Mouse (Mus musculus): ENCODE data around the gene Gm19935.

The Gm19935 gene

DNA sequence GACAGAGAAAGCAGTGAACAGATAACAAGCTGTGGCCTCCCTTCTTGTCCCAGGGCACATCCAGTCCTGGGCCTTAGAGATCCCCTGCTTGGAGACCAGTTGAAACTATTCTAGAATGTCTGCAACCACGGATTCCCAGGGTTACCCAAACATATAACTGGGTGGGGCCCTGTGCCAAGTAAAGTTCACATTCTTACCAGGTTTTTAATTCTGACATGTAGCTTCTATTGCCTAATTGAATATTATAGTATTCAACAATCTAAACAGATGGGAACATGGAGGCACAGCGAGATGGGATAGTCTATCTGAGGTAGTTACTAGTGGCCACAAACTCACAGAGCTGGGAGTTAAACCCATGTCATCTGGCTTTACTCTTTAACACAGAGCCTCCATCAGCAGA lies at the start of gene Gm19935:
Gene Gm19935, minus strand, starts transcription at position 101 of the 400 bp plus-strand sequence.
- DNase-seq (ENCODE audit: low spot score): no peak

DNA sequence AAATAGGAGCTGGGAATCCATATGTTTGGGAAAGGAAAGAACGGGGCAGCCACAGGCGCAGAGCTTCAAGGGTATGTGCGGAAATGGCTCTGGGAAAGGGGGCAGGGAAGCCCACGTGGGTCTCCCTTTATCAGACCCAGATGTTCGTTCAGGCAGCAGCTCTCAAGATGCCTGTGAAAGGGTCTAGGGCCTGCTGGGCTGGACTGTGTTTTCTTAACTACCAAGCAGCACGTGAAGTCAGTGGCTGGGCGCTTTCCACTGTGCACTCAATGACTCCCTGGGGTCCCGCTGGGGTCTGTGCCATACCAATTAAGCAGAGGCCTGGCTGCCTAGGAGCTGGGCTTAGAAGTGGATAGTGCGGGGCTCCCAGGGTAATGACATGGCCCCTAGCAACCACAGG lies 44.8 kb upstream of the Gm19935 start:
- DNase-seq (ENCODE audit: low spot score): no peak

GRCm38 (mm10) chr8:90861266-90861944 lies 44.2 kb upstream of the Gm19935 start:
- no peak for DNase-seq (ENCODE audit: low spot score)

DNA sequence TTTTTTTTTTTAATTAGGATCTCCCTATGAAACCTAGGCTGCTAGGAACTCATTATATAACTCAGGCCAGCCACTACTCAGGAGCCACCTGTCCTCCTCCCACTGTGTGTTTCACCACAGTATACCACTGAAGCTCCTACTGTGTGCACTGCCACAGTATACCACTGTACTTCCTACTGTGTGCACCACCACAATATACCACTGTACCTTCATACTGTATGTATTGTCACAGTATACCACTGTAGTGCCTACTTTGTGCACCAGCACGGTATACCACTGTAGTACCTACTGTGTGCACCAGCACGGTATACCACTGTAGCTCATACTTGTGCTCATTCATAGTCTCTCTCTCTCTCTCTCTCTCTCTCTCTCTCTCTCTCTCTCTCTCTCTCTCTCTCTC lies 40.9 kb upstream of the Gm19935 start:
- no peak for DNase-seq (ENCODE audit: low spot score)

- DNase-seq (ENCODE audit: low spot score): no peak
Measured at GRCm38 (mm10) chr8:90856952-90857351, 39.8 kb upstream of the Gm19935 start.

DNA sequence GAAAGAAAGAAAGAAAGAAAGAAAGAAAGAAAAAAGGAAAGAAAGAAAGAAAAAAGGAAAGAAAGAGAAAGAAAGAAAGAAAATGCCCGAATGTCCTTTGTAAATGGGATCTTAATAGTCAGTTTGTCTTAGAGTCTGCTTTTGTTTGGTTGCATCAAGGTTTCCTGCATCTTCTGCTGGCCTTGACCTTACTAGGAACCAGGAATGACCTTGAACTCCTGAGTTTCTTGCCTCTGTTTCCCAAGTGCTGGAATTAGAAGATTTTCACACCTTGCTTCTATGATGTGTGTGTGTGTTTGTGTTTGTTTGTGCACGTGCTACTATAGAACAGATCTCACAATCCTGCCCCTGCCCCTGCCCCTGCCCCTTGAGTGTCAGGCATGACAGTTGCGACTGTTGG lies 39.0 kb upstream of the Gm19935 start:
- no peak for DNase-seq (ENCODE audit: low spot score)

DNA sequence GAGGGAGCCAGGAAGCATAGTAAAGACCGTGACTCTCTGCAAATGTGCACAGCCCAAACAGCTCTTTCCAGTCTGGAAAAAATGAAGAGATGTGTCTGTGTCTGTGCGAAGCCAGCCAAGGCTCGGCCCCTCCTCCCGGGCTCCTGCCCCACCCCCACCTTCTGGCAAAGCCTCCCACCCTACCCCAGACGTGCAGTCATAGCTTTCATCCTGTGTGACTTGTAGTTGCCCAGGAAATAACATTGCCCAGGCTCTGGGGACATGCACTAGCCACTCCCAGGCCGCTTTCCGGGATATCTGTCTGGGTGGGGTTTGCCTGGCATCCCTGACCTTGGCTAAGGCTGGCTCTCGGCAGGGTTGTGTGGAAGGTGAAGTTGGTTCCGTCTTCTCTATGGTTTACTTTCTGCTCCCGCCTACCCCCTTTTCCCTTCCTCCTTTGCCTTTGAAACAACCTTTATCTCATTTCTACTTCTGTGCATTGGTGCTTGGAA lies 37.5 kb upstream of the Gm19935 start:
- DNase-seq (ENCODE audit: low spot score): no peak

DNA sequence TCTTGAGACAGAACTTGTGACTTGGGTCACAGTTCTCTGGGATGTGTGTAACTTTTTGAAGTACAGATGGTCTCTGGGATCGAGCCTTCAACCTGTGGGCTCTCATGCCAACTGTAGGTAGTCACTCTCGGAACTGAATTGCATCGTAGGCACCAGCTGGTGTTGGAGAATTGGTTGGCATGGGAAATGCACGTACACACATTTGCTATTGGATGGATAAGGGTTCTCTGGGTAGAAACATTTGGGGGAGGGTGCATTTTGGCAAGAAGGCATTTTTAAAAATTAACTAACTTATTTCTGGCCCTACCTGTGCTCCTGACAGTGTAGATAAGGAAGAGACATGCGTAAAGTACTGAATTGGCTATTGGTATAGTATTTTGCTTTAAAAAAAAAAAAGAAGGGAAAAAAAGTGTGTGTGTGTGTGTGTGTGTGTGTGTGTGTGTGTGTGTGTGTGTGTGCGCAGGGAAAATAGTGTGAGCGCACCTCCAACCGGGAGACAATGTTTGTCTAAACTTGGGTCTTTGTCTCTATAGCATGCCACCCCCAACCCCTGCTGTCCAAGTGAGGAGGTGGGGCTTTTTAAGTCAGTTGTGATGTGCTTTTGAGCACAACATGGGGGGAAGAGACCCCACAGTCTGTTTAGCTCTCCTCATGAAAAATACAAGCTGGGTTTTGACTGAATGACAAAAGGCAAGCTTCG lies 36.9 kb upstream of the Gm19935 start:
- DNase-seq (ENCODE audit: low spot score): no peak

DNA sequence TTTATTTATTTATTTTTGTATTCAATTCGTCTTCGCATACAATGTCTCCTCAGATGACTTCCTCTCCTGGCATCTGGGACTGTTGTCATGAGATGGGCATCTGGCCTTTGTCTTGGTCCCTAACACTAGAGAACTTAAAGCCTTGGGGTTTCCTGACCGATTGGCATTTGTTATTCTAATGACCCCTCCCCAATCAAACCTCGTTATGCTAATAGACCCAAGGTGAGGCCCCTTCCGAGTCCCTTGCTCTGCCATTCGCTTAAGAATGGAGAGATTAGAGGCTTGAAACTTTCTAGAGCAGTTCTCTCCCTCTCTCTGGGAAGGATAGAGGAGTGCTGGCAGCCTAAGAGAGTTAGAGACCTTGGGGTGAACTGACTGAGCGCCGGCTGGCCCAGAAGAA lies 34.4 kb upstream of the Gm19935 start:
- DNase-seq (ENCODE audit: low spot score): no peak

DNA sequence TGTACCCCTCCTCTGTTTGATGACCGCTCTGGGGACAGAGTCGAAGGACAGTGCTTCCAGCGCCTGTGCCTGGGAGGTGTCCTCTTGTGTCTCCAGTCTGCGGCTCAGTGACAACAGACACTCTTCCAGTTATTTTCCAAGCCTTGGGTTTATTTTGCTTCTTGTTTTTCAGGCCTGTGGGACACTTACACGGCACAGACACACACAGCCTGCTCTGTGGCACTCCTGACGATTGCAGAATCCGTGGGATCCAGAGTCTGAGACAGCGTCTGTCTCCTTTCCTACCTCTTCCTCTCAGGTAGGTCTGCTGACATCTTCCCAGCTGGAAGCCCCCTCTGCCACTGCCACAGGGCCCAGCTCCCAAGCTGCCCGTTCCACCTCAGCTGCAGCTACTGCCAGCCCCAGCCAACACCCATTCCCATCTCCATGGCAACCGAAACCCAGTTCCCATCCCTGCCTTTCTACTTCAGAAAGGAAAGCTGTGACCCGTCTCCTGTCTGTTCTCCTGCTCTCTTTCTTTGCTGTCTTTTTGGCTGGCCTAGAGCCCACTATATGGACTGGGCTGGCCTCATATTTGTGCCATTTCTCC lies 32.4 kb upstream of the Gm19935 start:
- DNase-seq (ENCODE audit: low spot score): no peak

DNA sequence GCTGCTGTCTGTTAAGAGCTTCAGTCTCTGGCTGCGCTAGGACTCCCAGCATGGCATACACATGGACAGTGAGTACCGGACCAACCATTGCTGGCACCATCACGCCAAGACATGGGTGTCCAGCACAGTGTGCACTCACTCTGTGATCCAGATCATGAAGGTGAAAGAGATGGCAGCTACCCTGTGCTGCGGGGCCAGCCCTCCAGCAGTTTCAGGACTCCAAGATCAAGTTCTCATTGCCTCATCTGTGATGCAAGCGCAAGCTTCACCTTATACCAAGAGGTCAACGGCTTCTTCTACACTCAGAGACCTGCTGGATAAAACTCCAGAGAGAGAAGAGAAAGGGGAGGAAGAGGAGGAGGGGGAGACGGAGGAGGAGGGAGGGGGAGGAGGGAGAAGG lies 30.8 kb upstream of the Gm19935 start:
- no peak for DNase-seq (ENCODE audit: low spot score)

DNA sequence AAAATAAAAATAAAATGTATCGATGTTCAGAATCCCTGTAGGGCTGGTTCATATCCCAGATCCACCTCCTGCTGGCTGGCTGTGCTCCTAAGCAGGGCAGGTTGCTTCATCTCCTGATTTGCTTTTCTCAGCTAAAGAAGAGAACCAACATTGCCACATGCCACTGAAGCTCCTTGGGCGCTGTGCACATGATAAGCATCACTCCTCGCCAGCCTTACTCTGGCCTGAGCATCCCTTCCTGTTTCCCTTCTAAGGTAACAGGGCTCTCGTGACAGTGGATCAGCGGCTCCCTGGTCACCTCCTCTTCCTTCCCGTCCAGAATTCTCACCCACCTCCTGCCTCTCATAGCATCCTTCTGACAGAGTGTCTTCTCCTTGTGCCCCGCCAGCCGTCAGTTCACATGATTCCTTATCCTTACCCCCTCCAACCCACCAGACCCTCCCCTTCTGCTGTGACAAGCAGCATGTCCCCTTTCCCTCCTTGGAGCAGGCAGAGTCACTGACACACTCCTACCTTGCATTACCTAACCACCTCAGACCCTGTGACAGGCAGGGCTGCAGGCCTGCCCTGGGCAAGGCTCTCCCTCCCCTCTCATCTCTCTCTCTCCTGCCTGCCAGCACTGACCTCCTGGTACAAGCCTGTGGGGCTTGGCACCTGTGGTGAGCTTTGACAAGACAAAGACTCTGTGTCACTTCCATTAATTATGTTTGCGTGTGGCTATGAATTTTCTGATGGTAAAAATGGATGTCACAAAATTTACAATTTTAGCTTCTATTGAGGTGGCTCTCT lies 27.2 kb upstream of the Gm19935 start:
- no peak for DNase-seq (ENCODE audit: low spot score)

DNA sequence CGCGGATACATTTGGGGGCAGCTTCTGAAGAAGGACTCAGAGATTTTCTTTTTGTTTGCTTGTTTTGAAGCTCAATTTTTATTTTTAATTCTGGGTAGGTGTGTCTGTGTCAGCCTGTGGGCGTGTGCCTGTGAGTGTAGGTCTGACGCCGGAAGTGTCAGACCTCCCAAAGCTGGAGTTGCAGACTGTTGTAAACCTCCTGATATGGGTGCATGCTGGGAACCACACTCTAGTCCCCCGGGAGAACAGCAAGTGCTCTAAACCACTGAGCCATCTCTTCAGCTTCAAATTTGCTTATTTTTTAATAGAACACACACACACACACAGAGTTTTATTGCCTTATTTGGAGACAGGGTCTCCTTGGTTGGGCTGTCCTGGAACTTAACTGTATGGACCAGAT lies 25.9 kb upstream of the Gm19935 start:
- no peak for DNase-seq (ENCODE audit: low spot score)

DNA sequence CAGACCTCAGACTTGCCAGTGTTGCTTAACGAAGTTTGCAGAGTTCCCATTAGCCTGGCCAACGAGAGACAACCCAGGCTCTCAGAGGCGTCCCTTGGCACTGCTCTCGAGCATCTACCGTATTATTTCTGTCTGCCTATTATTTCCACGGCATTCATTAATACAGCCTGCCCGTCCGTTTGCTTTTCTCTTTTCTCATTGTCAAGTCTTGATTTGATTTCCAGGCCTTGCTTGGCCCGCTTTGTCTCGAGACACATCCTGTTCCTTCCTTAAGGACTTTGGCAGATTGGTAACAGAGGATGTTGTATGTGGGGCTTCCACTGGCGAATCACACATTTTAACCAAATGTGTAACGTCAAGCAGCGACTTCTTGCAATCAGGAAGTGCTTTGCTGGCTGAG lies 24.1 kb upstream of the Gm19935 start:
- DNase-seq (ENCODE audit: low spot score): no peak

DNA sequence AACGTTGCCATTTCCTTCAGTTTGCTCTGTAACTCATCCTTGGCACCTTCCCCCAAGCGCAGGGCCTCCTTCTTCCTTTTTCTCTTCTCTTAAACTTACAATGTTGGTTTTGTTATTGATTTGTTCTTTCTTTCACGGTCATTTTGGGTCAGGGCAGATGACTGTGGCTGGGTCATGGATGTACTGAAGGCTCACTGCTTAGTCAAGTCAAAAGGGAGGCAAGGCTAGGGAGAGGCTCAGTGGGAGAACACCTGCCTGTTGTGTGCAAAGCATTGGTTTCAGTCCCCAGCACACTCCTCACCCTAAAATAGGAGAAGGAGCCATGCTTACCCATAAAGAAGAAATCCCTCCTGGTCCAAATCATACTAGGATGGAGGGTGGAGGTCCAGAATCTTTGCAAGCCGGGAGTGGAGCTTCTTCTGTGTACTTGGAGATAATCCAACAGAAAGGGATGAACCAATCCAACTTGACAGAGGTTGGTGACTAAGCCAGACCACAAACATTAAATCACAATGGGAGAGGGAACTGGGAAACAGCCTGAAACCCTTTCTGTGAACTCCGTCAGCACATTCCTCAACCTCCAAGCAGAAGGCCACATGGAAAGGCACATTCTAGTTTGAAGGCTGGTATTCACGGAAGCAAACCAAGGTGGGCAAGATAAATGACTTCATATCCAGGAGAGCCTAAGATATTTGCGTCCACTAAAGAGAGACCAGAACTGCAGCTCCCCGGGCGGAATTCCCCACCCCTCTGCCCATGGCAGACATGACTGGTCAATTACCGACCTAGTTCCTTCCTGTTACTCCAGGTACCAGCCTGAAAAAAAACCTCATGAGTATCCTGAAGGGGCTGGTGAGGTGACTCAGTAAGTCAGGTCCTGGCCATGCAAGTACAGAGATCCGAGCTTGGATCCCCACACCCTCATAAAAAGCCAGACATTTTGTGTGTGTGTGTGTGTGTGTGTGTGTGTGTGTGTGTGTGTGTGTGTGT lies 22.8 kb upstream of the Gm19935 start:
- DNase-seq (ENCODE audit: low spot score): peak; percentile 29

DNA sequence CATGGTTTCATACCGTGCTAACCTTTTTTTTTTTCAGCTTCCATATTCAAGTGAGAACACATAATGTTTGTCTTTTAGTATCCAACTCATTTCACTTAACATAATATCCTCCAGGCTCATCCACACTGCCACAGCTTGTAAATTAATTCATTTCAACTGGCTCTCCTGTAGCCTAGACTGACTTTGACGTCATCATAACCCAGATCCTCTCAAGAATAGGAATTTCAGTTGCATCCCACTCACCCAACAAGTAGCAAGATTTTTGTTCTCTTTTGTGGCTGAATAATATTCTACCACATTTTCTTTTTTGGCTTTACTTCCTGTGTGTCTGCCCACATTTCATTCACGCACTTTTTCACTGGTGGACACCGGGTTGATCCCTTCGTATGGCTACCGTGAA lies 20.2 kb upstream of the Gm19935 start:
- no peak for DNase-seq (ENCODE audit: low spot score)

GRCm38 (mm10) chr8:90834321-90834672 lies 17.1 kb upstream of the Gm19935 start:
- no peak for DNase-seq (ENCODE audit: low spot score)

DNA sequence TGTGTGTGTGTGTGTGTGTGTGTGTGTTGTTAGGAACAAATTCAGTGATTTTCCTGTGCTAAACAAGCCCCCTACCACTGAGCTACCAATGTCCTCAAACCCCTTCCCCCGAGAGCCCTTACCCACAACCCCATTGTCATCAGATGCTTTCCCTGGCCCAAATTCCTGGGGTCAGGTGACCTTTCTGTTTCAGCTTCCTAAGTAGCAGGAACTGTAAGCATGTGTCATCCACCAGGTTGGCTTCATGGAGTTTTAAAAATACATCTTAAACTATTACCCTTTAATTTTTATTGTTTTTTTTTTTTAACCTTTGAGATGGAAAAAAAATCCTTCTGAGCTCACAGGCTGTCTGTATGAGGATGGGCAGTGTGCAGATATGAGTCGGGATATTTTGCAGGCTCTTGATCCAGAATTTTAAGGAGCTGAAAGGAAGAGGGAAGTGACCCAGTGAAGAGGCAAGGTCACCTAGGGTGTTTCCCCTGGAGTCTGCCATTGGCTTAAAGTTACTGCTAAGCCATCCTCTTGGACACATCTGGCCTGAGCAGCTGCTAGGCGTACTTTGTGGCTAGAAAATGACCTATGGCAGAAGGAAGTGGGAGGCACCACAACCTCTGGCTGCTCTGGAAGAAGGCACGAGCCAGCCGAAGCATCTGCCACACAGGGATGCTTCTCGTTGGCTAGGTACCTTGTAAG lies 16.6 kb upstream of the Gm19935 start:
- no peak for DNase-seq (ENCODE audit: low spot score)

DNA sequence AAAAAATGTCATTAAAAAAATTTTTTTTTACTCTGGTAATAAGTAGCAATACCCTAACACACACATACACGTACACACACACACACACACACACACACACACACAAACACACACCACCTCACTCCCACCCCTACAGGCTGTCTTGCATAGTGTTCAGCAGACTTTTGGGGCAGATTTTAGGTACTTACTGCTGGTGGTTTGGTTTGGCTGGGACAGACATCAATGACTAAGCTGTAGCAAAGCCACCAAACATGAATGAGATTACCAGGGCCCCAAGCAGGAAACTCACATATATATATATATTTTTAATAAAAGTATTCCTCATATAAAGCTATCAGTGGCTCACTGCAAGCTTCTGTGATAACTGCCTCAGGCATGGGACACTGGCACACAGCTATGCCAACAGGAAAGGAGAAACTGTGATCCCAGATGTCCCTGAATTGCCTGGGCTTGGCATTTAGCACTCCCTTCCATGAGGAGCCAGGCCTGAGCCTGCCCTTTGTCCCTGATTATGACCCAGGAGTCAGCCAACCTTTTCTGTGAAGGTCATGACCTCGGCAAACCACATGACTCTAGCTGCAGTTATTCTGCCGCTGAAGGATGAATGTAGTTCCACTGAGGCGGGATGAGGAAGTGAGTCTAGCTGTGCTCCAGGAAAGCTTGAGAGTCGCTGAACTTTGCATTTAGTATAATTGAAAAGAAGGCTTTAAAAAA lies 15.5 kb upstream of the Gm19935 start:
- no peak for DNase-seq (ENCODE audit: low spot score)

DNA sequence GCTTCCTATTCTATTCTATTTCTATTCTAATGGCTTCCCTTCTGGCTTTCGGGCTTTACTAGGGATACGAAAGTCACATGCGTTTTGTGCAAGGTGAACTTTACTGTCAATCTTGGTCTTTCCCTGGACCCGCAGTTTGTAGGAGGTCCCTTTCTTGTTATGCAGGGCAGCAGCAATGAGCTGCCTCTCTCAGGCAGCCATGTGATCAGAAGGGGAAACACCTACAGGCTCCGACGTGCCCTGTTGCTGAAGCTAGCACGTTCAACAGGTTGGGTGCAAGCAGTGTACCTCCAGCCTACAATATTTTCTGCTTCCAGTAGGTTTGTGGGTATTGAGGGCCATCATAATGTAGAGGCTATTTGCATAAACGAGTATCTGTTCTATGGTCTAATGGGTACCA lies 13.8 kb upstream of the Gm19935 start:
- DNase-seq (ENCODE audit: low spot score): no peak
